Mouse (Mus musculus): ENCODE measurements around the gene Tbc1d1. TPM values are rescaled to one million over a fixed set of nuclear protein-coding genes. Genes with fewer than 3 reads are reported as not detected.

Gene Tbc1d1
- polyA plus RNA-seq, 1 experiment from 2014 or later: 18.4 TPM

DNA sequence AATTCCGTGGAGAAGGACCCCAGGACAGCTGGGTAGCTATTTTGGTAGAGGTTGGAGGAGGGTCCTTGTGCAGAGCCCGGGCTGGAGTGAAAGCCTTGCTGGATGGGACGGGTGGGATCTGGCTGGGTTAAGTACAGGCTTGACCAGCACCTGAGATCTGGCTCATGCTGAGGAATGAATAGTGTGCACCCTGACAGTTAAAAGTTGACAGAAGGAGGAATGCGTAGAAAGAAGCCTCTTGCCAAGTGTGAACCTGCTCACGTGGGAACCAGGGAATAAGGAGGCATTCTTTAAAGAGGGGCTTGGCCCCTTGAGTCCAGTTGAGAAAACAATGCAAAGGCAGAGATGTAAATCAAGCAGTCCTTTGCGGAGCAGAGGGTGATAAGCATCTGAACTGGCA, 87.6 kb downstream of the Tbc1d1 start:
- Histone ChIP-seq H3K27me3 (no peaks in the 10 kb centered on the region), H3K36me3 (no peaks in the 10 kb centered on the region), H3K27ac (no peak overlapping the region), H3K9me3 (no peaks in the 10 kb centered on the region), H3K4me3 (no peak overlapping the region), H3K9ac (no peak overlapping the region), H3K4me1 (peaks cover 16% of the 10 kb centered on the region), H3K4me2 (no peak overlapping the region)
- WGBS: 51% methylated on average over 6 of the region's 6 CpGs
- no peak for ATAC-seq (ENCODE audit: insufficient number of reproducible peaks, low FRiP score, low TSS enrichment, low read depth)

DNA sequence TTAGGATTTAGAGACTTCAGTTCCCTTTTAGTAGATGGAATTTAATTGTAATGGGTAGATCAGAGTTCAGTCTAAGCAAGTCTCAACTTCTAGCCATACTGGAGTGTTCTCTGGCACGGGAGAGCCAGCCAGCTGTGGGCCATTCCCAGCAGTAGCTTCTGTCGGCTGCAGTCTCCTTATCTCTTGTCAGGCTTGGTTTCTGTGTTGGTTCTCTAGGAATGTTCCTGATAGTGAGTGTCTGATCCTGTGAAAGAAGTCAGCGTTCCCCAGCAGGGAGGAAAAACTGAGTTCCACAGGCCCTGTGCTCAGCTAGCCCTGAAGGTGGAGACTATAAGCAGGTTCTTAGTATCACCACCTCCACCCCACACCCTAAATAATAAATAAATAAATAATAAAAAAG, 88.2 kb downstream of the Tbc1d1 start:
- WGBS: 50% methylated on average over 3 of the region's 3 CpGs
- Histone ChIP-seq H3K27me3 (no peaks in the 10 kb centered on the region), H3K36me3 (no peaks in the 10 kb centered on the region), H3K9me3 (no peaks in the 10 kb centered on the region), H3K4me3 (no peak overlapping the region), H3K4me2 (no peak overlapping the region), H3K27ac (no peak overlapping the region), H3K4me1 (peaks cover 16% of the 10 kb centered on the region), H3K9ac (no peak overlapping the region)
- no peak for ATAC-seq (ENCODE audit: insufficient number of reproducible peaks, low FRiP score, low TSS enrichment, low read depth)

DNA sequence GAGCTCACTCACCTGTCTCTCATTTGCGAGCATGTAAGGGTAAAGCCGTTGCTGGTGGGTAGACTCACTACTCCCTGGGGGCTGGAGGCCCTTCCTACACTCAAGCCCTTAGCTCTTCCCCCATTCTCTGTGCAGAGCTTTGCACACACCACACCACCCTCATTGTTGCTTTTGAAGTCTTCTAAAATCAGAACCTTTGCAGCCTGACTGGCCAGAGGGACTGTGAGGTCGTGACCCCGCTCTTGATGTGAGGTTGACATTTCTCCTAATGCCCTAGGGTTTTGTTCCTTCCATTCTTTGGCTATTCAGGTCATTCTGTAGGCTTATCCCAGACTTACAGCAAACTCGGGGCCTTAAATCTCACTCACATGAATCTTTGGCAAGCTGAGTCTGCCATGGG, 88.6 kb downstream of the Tbc1d1 start:
- H3K36me3 ChIP-seq: no peaks in the 10 kb centered on the region
- 60% methylated on average over 5 of the region's 5 CpGs for WGBS
- H3K9ac ChIP-seq: no peak overlapping the region

GRCm38 (mm10) chr5:64251435-64251834, 95.3 kb downstream of the Tbc1d1 start:
- no peak for ATAC-seq (ENCODE audit: insufficient number of reproducible peaks, low FRiP score, low TSS enrichment, low read depth)
- no peak overlapping the region for H3K27ac ChIP-seq
- H3K4me2 ChIP-seq: no peak overlapping the region
- 70% methylated on average over 5 of the region's 5 CpGs for WGBS
- no peaks in the 10 kb centered on the region for H3K9me3 ChIP-seq
- no peak overlapping the region for H3K9ac ChIP-seq
- no peaks in the 10 kb centered on the region for H3K4me1 ChIP-seq
- no peaks in the 10 kb centered on the region for H3K27me3 ChIP-seq
- no peaks in the 10 kb centered on the region for H3K36me3 ChIP-seq
- no peak overlapping the region for H3K4me3 ChIP-seq

More for the DNA sequence above, 88.6 kb downstream of the Tbc1d1 start:
- H3K27me3 ChIP-seq: no peaks in the 10 kb centered on the region
- H3K4me1 ChIP-seq: peaks cover 16% of the 10 kb centered on the region
- no peaks in the 10 kb centered on the region for H3K9me3 ChIP-seq
- no peak overlapping the region for H3K4me3 ChIP-seq
- H3K27ac ChIP-seq: no peak overlapping the region
- H3K4me2 ChIP-seq: no peak overlapping the region
- ATAC-seq (ENCODE audit: insufficient number of reproducible peaks, low FRiP score, low TSS enrichment, low read depth): no peak

GRCm38 (mm10) chr5:64254278-64254677, 98.2 kb downstream of the Tbc1d1 start:
- ATAC-seq (ENCODE audit: insufficient number of reproducible peaks, low FRiP score, low TSS enrichment, low read depth): no peak
- Histone ChIP-seq H3K36me3 (no peaks in the 10 kb centered on the region), H3K4me1 (no peaks in the 10 kb centered on the region), H3K27me3 (no peaks in the 10 kb centered on the region), H3K9me3 (no peaks in the 10 kb centered on the region), H3K9ac (no peak overlapping the region), H3K4me3 (no peak overlapping the region), H3K4me2 (no peak overlapping the region), H3K27ac (no peak overlapping the region)
- 68% methylated on average over 3 of the region's 3 CpGs for WGBS

DNA sequence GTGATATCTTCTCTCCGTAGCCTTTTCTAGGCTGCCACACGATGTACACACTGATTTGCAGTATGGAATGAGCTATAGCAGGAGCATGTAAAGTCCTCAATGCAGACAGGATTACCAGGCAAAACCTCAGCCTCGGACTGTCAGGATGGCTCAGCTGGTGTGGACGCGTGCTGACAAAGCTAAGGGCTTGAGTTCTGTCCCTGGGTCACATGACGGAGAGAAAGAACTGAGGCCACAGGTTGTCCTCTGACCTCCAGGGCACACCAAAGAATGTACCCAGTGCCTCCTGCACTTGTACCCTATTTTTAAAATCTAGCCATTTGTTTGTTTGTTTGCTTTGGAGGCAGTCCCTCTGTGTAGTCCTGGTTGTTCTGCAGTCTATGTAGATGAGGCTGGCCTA, 98.9 kb downstream of the Tbc1d1 start:
- WGBS: 78% methylated on average over 6 of the region's 6 CpGs
- Histone ChIP-seq H3K4me3 (no peak overlapping the region), H3K27me3 (no peaks in the 10 kb centered on the region), H3K27ac (peak overlapping the region; percentile 27; the same call in 1 of the 2 replicates), H3K36me3 (no peaks in the 10 kb centered on the region), H3K4me2 (no peak overlapping the region), H3K9ac (no peak overlapping the region), H3K4me1 (no peaks in the 10 kb centered on the region), H3K9me3 (no peaks in the 10 kb centered on the region)
- no peak for ATAC-seq (ENCODE audit: insufficient number of reproducible peaks, low FRiP score, low TSS enrichment, low read depth)

DNA sequence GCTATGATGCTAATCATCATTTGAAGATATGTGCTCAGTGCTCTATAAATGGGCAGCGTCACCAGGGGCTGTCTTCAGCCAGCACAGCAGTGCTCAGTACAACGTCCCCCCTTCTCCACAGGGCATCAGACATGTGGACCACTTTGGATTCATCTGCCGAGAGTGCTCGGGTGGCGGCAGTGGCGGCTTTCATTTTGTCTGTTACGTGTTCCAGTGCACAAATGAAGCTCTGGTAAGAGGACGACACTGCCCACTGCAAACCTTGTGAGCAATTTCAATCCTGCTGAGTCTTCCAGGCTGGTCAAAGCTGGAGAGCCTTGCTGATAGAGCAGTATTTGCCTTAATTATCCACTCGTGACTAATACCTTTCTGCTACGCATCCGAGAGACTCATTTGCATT, 107.2 kb downstream of the Tbc1d1 start:
- WGBS: 89% methylated on average over 11 of the region's 11 CpGs
- H3K4me1 ChIP-seq: no peaks in the 10 kb centered on the region
- H3K9ac ChIP-seq: no peak overlapping the region
- no peak for ATAC-seq (ENCODE audit: insufficient number of reproducible peaks, low FRiP score, low TSS enrichment, low read depth)
- no peak overlapping the region for H3K27ac ChIP-seq
- no peaks in the 10 kb centered on the region for H3K9me3 ChIP-seq
- peaks cover 12% of the 10 kb centered on the region; the same call in 1 of the 2 replicates for H3K36me3 ChIP-seq
- H3K4me2 ChIP-seq: no peak overlapping the region
- H3K27me3 ChIP-seq: no peaks in the 10 kb centered on the region
- no peak overlapping the region for H3K4me3 ChIP-seq

GRCm38 (mm10) chr5:64263898-64264478, 107.9 kb downstream of the Tbc1d1 start:
- H3K4me2 ChIP-seq: no peak overlapping the region
- ATAC-seq (ENCODE audit: insufficient number of reproducible peaks, low FRiP score, low TSS enrichment, low read depth): no peak
- H3K9ac ChIP-seq: no peak overlapping the region
- H3K36me3 ChIP-seq: peaks cover 12% of the 10 kb centered on the region; the same call in 1 of the 2 replicates
- H3K27me3 ChIP-seq: no peaks in the 10 kb centered on the region
- no peaks in the 10 kb centered on the region for H3K9me3 ChIP-seq
- no peaks in the 10 kb centered on the region for H3K4me1 ChIP-seq
- H3K4me3 ChIP-seq: no peak overlapping the region
- no peak overlapping the region for H3K27ac ChIP-seq
- 71% methylated on average over 13 of the region's 13 CpGs for WGBS

GRCm38 (mm10) chr5:64265145-64265544, 109.0 kb downstream of the Tbc1d1 start:
- Histone ChIP-seq H3K27me3 (no peaks in the 10 kb centered on the region), H3K4me2 (no peak overlapping the region), H3K4me1 (peaks cover 5% of the 10 kb centered on the region; the same call in 1 of the 2 replicates), H3K4me3 (no peak overlapping the region), H3K27ac (no peak overlapping the region), H3K9me3 (no peaks in the 10 kb centered on the region), H3K36me3 (peaks cover 12% of the 10 kb centered on the region; the same call in 1 of the 2 replicates), H3K9ac (no peak overlapping the region)
- WGBS: 34% methylated on average over 3 of the region's 3 CpGs
- ATAC-seq (ENCODE audit: insufficient number of reproducible peaks, low FRiP score, low TSS enrichment, low read depth): no peak

- Histone ChIP-seq H3K9ac (no peak overlapping the region), H3K4me1 (peaks cover 5% of the 10 kb centered on the region; the same call in 1 of the 2 replicates), H3K36me3 (peaks cover 12% of the 10 kb centered on the region), H3K27me3 (no peaks in the 10 kb centered on the region), H3K27ac (no peak overlapping the region), H3K4me2 (no peak overlapping the region), H3K9me3 (no peaks in the 10 kb centered on the region), H3K4me3 (no peak overlapping the region)
- WGBS: 83% methylated on average over 3 of the region's 3 CpGs
- ATAC-seq (ENCODE audit: insufficient number of reproducible peaks, low FRiP score, low TSS enrichment, low read depth): no peak
Measured at GRCm38 (mm10) chr5:64265906-64266305, 109.8 kb downstream of the Tbc1d1 start.

DNA sequence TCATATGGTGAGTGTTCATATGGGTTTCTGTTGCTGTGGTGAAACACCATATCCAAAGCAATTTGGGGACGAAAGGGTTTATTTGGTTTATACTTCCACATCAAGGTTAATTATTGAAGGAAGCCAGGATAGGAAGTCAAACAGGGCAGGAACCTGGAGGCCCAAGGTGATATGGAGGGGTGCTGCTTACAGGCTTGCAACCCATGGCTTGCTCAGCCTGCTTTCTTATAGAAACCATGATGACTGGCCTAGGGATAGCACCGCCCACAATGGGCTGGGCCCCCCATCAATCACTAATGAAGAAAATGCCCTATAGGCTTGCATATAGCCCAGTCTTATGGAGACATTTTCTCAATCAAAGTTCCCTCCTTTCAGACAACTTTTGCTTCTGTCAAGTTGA, 110.4 kb downstream of the Tbc1d1 start:
- H3K9ac ChIP-seq: no peak overlapping the region
- no peak overlapping the region for H3K27ac ChIP-seq
- peaks cover 5% of the 10 kb centered on the region; the same call in 1 of the 2 replicates for H3K4me1 ChIP-seq
- no peak overlapping the region for H3K4me2 ChIP-seq
- ATAC-seq (ENCODE audit: insufficient number of reproducible peaks, low FRiP score, low TSS enrichment, low read depth): no peak
- H3K36me3 ChIP-seq: peaks cover 12% of the 10 kb centered on the region
- no peak overlapping the region for H3K4me3 ChIP-seq
- no peaks in the 10 kb centered on the region for H3K9me3 ChIP-seq
- H3K27me3 ChIP-seq: no peaks in the 10 kb centered on the region
- 91% methylated on average over 2 of the region's 2 CpGs for WGBS

GRCm38 (mm10) chr5:64267279-64267678, 111.2 kb downstream of the Tbc1d1 start:
- WGBS: 77% methylated on average over 9 of the region's 9 CpGs
- Histone ChIP-seq H3K4me3 (no peak overlapping the region), H3K36me3 (peaks cover 12% of the 10 kb centered on the region), H3K27ac (no peak overlapping the region), H3K9ac (no peak overlapping the region), H3K4me2 (no peak overlapping the region), H3K27me3 (no peaks in the 10 kb centered on the region), H3K9me3 (no peaks in the 10 kb centered on the region), H3K4me1 (peaks cover 5% of the 10 kb centered on the region; the same call in 1 of the 2 replicates)
- no peak for ATAC-seq (ENCODE audit: insufficient number of reproducible peaks, low FRiP score, low TSS enrichment, low read depth)

- Histone ChIP-seq H3K27me3 (no peaks in the 10 kb centered on the region), H3K9ac (no peak overlapping the region), H3K4me3 (no peak overlapping the region), H3K4me2 (no peak overlapping the region), H3K36me3 (peaks cover 12% of the 10 kb centered on the region), H3K27ac (no peak overlapping the region), H3K4me1 (peaks cover 5% of the 10 kb centered on the region; the same call in 1 of the 2 replicates), H3K9me3 (no peaks in the 10 kb centered on the region)
- 49% methylated on average over 7 of the region's 7 CpGs for WGBS
- no peak for ATAC-seq (ENCODE audit: insufficient number of reproducible peaks, low FRiP score, low TSS enrichment, low read depth)
Measured at GRCm38 (mm10) chr5:64269669-64270068, 113.6 kb downstream of the Tbc1d1 start.

All from limb, embryonic 15.5 days (tissue).